Mouse (Mus musculus) lung, embryonic 15.5 days (tissue): Measurements from ENCODE around the gene Erc2. TPM values are rescaled to one million over a fixed set of nuclear protein-coding genes. Genes with fewer than 3 reads are reported as not detected.

ENCODE experiments used
- ATAC-seq: fragments of 200-750 bp; cut with Nextera tagmentation; 2 replicates; pipeline ENCODE4 v1.8.0; 2017; ENCODE audit warnings: moderate number of reproducible peaks, borderline replicate concordance; ENCODE audit not compliant: low FRiP score, low TSS enrichment; ENCODE audit errors: extremely low read depth
- H3K27ac ChIP-seq: fragments of 300-500 bp; sonication (generic); 2 replicates; pipeline ENCODE4 v1.5.1; 2015; ENCODE audit warnings: moderate library complexity, mild to moderate bottlenecking, inconsistent platforms
- H3K27me3 ChIP-seq: fragments of 300-500 bp; sonication (generic); 2 replicates; pipeline ENCODE4 v1.6.1; 2015; ENCODE audit warnings: inconsistent platforms
- H3K36me3 ChIP-seq: fragments of 300-500 bp; sonication (generic); 2 replicates; pipeline ENCODE4 v1.6.1; 2015; ENCODE audit warnings: inconsistent platforms
- H3K4me1 ChIP-seq: fragments of 300-500 bp; sonication (generic); 2 replicates; pipeline ENCODE4 v1.6.1; 2015; ENCODE audit warnings: inconsistent platforms
- H3K4me2 ChIP-seq: fragments of 300-500 bp; sonication (generic); 2 replicates; pipeline ENCODE4 v1.6.1; 2015; ENCODE audit warnings: inconsistent platforms, mild to moderate bottlenecking, moderate library complexity
- H3K4me3 ChIP-seq: fragments of 300-500 bp; sonication (generic); 2 replicates; pipeline ENCODE4 v1.5.1; 2015; ENCODE audit warnings: mild to moderate bottlenecking, inconsistent platforms
- H3K9ac ChIP-seq: fragments of 300-500 bp; sonication (generic); 2 replicates; pipeline ENCODE4 v1.6.1; 2015; ENCODE audit warnings: inconsistent platforms
- H3K9me3 ChIP-seq: fragments of 300-500 bp; sonication (generic); 2 replicates; pipeline ENCODE4 v1.6.1; 2016; ENCODE audit warnings: inconsistent platforms
- WGBS: fragments of 180-500 bp; shearing (Covaris S2); methylation state at CpG from one replicate; pipeline ENCODE4 v1.1.7; 2015; 5-methylcytosine and 5-hydroxymethylcytosine counted together
- polyA plus RNA-seq: library from polyadenylated mRNA; unstranded; fragments of >200 nt; fragmentation: Nextera tagmentation; extraction: Ambion mirVana; gene quantifications from 2 replicates; pipeline ENCODE4 v1.2.1, GENCODE M21; 2015

Gene Erc2
- polyA plus RNA-seq, 1 experiment from 2014 or later = 2.3 TPM

DNA sequence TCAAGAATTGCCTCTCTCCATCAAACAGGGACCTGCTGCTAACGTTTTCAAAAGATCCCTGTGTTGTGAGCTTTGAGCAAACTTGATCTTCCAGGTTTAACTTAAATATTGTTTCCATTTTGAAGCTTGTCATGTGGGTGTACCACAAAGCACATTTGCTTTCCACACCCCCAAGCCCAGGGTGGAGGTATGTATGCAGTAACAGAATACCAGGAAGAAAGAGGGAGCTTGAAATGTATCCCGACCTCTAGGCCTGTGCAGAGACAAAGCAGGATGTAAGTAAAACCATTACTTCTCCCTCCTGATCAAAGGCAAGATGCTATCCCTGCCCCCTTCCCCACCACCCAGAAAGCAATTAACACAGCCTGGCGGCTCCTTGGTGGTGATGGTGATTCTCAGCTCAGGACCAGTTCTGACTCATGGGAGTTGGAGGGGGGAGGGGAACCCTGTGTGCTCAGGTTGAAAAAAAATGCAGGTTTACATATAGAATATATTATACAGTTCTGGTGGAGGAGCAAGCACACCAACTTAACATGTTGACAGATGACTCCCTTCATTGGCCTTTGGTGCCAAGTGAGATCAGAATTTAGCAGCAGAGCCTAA, 710.2 kb downstream of the Erc2 start:
- no peaks in the 10 kb centered on the region for H3K27me3 ChIP-seq
- H3K9ac ChIP-seq = no peak overlapping the region
- H3K9me3 ChIP-seq = no peaks in the 10 kb centered on the region
- no peak overlapping the region for H3K4me2 ChIP-seq
- WGBS = 34% methylated on average over 3 of the region's 3 CpGs
- no peak for ATAC-seq
- H3K27ac ChIP-seq = no peak overlapping the region
- H3K4me1 ChIP-seq = no peaks in the 10 kb centered on the region
- H3K4me3 ChIP-seq = no peak overlapping the region
- no peaks in the 10 kb centered on the region for H3K36me3 ChIP-seq

DNA sequence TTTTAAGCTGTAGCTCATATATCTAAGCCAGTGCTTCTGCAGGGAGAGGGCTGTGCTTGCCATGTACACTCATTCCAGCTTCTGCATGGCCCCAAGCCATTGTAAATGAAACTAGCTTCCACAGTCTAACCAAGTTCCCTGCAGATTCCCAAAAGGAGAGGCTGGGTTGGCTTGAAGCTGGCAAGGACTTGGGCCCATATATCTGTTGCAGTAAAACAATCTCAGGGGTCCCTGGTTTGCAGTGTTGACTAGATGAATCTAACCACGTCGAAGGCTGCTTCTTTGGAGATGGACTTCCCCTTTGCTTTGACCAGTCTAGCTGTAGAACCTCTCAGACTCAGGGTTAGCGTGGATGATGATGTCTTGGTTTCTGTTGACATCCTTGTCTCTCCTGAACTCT, 716.9 kb downstream of the Erc2 start:
- no peak overlapping the region for H3K27ac ChIP-seq
- WGBS = 84% methylated on average over 3 of the region's 3 CpGs
- H3K9ac ChIP-seq = no peak overlapping the region
- H3K27me3 ChIP-seq = no peaks in the 10 kb centered on the region
- ATAC-seq = no peak
- no peaks in the 10 kb centered on the region for H3K36me3 ChIP-seq
- no peak overlapping the region for H3K4me2 ChIP-seq
- H3K9me3 ChIP-seq = no peaks in the 10 kb centered on the region
- H3K4me3 ChIP-seq = no peak overlapping the region
- no peaks in the 10 kb centered on the region for H3K4me1 ChIP-seq

DNA sequence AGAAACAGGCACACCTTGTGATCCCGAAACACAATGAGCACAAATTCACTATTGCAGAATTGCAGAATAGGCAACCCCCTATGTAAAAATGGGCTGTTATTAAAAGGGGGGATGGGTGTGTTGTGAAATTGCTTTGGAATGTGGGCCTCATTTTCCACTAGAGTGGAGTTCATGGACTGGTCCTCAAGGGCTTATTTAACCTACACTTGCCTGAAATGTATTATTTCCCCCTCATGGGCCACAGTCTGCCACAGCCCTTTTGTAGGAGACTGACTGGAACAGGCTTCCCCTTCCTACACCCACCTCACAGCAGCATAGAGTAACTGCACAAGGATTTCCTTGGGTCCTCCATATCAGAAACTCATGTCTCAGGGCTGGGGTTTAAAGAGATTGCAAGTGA, 726.9 kb downstream of the Erc2 start:
- ATAC-seq = no peak
- H3K9me3 ChIP-seq = no peaks in the 10 kb centered on the region
- WGBS = 94% methylated on average over 1 of the region's 1 CpGs
- no peaks in the 10 kb centered on the region for H3K4me1 ChIP-seq
- no peak overlapping the region for H3K27ac ChIP-seq
- no peak overlapping the region for H3K4me3 ChIP-seq
- H3K9ac ChIP-seq = no peak overlapping the region
- H3K27me3 ChIP-seq = no peaks in the 10 kb centered on the region
- H3K4me2 ChIP-seq = no peak overlapping the region
- H3K36me3 ChIP-seq = no peaks in the 10 kb centered on the region

DNA sequence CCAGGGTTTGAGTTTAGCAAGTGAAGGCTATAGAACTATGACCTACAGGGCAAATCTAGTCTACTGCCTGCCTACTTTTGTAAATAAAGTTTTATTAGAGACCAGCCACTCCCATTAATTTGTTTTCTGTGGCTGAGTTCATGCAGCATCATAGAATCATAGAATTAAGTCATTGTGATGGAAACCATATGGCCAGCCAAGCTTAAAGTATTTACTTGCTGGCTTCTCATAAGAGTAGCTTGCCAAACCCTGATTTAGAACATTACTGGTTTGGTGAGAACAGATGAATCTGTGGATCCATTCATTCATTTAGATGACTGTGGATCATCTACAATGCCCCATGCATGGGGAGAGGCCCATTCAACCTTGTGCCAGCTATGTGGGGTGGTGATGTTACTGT, 733.8 kb downstream of the Erc2 start:
- no peak overlapping the region for H3K27ac ChIP-seq
- H3K4me2 ChIP-seq = no peak overlapping the region
- no peak overlapping the region for H3K4me3 ChIP-seq
- no peaks in the 10 kb centered on the region for H3K4me1 ChIP-seq
- no peaks in the 10 kb centered on the region for H3K9me3 ChIP-seq
- no peaks in the 10 kb centered on the region for H3K27me3 ChIP-seq
- H3K9ac ChIP-seq = no peak overlapping the region
- no peaks in the 10 kb centered on the region for H3K36me3 ChIP-seq
- ATAC-seq = no peak

DNA sequence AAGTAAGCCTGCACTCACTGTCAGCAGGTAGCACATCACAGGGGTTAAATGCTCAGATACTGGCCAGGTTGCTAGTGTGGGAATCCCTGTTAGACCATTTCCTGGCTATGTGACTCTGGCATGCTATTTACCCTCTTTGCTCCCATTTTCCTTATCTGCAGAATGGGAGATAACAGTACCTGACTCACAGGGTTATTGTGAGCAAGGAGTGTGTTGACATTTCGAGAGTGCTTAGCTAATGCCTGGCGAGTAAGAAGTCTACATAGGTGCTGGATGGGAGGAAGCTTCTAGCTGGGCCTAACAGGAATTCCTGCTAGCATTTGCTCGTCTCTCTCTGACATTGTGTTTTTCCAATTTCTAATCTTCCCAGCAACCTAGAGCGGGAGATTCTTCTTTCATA, 737.3 kb downstream of the Erc2 start:
- no peak overlapping the region for H3K4me3 ChIP-seq
- no peak overlapping the region for H3K4me2 ChIP-seq
- H3K27me3 ChIP-seq = no peaks in the 10 kb centered on the region
- 45% methylated on average over 4 of the region's 4 CpGs for WGBS
- no peak for ATAC-seq
- no peaks in the 10 kb centered on the region for H3K4me1 ChIP-seq
- H3K36me3 ChIP-seq = no peaks in the 10 kb centered on the region
- H3K27ac ChIP-seq = no peak overlapping the region
- H3K9ac ChIP-seq = no peak overlapping the region
- no peaks in the 10 kb centered on the region for H3K9me3 ChIP-seq

DNA sequence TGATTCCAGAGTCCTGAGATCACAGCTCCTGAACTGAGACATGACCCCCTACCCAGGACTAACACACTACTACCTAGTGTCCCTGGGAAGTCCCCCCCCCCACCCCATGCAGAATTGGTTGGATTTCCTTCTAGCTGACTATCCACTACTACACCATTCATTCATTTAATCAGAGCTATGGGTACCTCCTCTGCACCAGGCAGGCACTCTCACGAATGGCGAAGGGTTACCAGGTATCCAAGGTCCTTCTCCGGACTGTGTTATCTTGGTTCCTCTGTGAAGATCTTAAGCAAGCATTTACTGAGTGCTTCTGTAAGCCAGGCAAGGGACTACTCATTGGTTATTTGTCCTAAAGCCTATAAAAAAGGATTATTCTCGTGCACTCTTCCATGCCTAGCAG, 737.8 kb downstream of the Erc2 start:
- H3K9ac ChIP-seq = no peak overlapping the region
- 54% methylated on average over 4 of the region's 4 CpGs for WGBS
- H3K36me3 ChIP-seq = no peaks in the 10 kb centered on the region
- no peaks in the 10 kb centered on the region for H3K27me3 ChIP-seq
- H3K4me1 ChIP-seq = no peaks in the 10 kb centered on the region
- no peak overlapping the region for H3K27ac ChIP-seq
- ATAC-seq = no peak
- H3K4me3 ChIP-seq = no peak overlapping the region
- H3K4me2 ChIP-seq = no peak overlapping the region
- H3K9me3 ChIP-seq = no peaks in the 10 kb centered on the region

DNA sequence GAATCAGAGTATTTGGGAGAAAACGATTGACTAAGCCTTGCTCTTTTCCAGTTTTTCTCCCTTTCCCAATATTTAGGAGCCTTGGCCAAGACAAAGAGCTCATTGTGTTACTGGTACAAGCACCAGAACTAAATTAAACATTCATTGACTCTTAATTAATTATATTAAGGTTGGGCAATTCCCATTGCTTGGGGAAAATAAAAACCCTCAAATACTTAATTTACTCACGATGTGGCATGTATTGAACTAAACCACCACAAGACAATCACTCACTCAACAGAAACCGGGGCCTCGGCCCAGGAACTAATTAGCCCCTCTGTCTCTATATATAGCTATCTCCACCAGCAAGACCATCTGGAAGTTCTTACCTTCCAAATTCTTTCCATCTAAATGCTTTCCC, 740.1 kb downstream of the Erc2 start:
- H3K27me3 ChIP-seq = no peaks in the 10 kb centered on the region
- H3K36me3 ChIP-seq = no peaks in the 10 kb centered on the region
- 74% methylated on average over 4 of the region's 4 CpGs for WGBS
- H3K4me2 ChIP-seq = no peak overlapping the region
- no peak overlapping the region for H3K9ac ChIP-seq
- no peak overlapping the region for H3K27ac ChIP-seq
- H3K4me1 ChIP-seq = no peaks in the 10 kb centered on the region
- H3K9me3 ChIP-seq = no peaks in the 10 kb centered on the region
- no peak for ATAC-seq
- H3K4me3 ChIP-seq = no peak overlapping the region

DNA sequence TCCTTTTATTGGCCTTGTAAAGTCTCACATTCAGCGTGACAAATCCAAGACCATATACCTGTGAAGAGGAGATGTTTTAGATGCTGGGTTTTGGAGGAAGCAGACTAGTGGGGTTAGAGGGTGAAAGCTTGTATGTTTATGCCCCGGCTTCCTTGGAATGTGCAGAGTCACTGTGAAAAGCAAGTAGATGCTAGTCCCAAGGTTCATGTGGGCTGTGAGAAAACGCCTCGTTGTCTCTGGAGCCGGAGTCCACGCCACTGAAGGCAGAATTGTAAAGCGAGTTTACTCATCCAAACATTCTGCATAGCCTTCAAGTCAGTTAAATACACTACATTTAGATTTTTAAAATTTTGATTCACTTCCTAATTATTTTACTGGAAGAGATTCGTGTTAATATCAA, 748.5 kb downstream of the Erc2 start:
- Histone ChIP-seq H3K9ac (no peak overlapping the region), H3K4me1 (peaks cover 4% of the 10 kb centered on the region), H3K4me3 (no peak overlapping the region), H3K36me3 (no peaks in the 10 kb centered on the region), H3K9me3 (no peaks in the 10 kb centered on the region), H3K27ac (no peak overlapping the region), H3K27me3 (no peaks in the 10 kb centered on the region), H3K4me2 (no peak overlapping the region)
- 53% methylated on average over 8 of the region's 8 CpGs for WGBS
- ATAC-seq = no peak

DNA sequence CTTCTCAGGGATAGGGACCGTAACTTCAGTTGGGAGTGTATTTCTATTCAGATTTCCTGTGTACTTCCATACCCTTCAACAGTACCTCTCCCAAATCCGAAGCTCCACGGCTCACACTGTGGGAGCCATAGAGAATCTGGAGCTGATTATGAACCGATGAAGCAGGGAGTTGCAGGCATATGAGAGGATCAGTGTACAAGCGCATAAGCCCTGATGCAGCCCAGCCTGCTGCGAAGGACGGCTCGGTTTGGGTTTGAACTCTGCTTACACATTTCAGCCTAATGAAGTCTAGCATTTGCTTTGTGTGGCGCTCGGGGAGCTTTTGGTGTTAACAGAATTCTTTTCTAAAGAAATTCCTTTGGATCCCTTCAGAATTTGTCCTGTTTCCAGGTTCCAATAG, 749.4 kb downstream of the Erc2 start:
- no peaks in the 10 kb centered on the region for H3K9me3 ChIP-seq
- ATAC-seq = no peak

DNA sequence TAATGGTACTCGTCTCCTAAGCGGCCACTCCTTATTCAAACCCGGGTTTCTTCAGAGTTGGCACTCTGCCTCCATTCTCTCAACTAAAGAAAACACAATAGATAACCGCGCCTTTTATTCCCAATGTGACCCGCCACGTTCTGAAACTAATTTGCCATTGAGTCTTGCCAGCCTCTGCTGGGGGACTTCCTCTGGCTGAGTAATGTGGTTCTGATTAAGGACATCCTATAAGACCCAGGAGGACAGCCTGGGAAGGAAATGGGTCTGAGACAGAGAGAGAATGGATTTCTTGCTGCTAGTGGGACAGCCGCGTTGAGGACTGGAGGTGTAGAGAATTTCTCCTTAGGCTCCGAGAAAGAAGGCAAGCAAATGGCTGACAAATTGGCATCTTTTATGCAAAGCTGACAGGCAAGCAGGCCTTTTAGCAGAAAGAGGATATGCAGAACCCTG, 753.4 kb downstream of the Erc2 start:
- no peaks in the 10 kb centered on the region for H3K36me3 ChIP-seq
- no peaks in the 10 kb centered on the region for H3K9me3 ChIP-seq
- H3K4me2 ChIP-seq = peak overlapping the region; percentile 37
- H3K4me3 ChIP-seq = no peak overlapping the region
- H3K9ac ChIP-seq = no peak overlapping the region
- no peak; the same call in 1 of the 2 replicates for ATAC-seq
- no peaks in the 10 kb centered on the region for H3K27me3 ChIP-seq
- WGBS = 20% methylated on average over 10 of the region's 10 CpGs
- peaks cover 7% of the 10 kb centered on the region for H3K4me1 ChIP-seq
- no peak overlapping the region for H3K27ac ChIP-seq

More for the DNA sequence above, 749.4 kb downstream of the Erc2 start:
- Histone ChIP-seq H3K4me2 (no peak overlapping the region), H3K9ac (no peak overlapping the region), H3K36me3 (no peaks in the 10 kb centered on the region), H3K27ac (no peak overlapping the region), H3K4me3 (no peak overlapping the region), H3K27me3 (no peaks in the 10 kb centered on the region), H3K4me1 (peaks cover 7% of the 10 kb centered on the region)
- 90% methylated on average over 10 of the region's 10 CpGs for WGBS

DNA sequence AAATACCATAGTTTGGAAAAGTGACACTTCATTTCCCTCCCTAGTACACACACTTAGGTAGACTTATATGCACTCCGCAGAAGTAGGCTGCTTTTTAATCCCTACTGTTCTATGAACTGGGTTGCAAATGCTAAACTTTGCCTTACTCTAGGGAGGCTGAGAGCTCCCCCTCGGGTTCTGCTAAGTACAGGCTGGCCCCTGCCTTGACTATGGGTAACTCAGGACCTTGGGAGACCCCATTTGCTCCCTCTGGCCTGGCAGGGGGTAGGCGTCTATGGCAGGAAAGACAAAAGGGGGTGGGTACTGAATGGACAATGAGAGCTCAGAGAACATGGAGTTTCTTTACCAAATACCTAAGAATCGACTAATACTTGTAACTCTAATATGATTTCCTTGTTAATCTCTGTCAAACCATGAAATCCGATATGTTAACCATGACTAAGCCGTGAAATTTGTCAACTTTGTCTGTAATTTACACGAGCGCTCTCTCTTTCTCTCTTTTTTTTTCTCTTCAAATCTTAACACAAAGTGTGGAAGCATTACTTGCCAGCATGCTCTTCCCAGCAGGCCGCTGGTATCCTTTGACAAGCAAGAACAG, 754.1 kb downstream of the Erc2 start:
- H3K9me3 ChIP-seq = no peaks in the 10 kb centered on the region
- H3K27me3 ChIP-seq = no peaks in the 10 kb centered on the region
- H3K9ac ChIP-seq = no peak overlapping the region
- no peak for ATAC-seq
- no peak overlapping the region for H3K27ac ChIP-seq
- H3K4me2 ChIP-seq = no peak overlapping the region
- no peak overlapping the region for H3K4me3 ChIP-seq
- H3K36me3 ChIP-seq = no peaks in the 10 kb centered on the region
- H3K4me1 ChIP-seq = peaks cover 7% of the 10 kb centered on the region
- 64% methylated on average over 9 of the region's 9 CpGs for WGBS

DNA sequence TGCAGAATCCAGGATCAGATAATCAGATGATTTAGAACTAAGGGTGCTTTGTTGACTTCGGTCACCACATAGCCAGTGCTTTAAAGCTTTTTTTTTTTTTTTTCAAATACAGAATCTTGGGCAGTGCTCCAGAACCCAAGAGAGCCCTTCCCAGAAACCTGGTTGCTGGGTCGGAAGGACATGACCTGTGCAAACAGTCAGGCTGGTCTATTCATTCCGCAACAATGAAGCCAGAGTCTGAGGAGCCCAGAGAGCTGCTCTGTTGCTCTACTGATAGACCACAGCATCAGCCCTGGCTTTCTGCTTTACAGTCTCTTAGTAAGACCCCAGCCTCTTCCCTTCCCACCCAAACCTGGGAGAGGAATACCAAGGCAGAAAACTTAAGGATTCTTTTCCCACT, 755.3 kb downstream of the Erc2 start:
- WGBS = 64% methylated on average over 3 of the region's 3 CpGs
- no peaks in the 10 kb centered on the region for H3K27me3 ChIP-seq

DNA sequence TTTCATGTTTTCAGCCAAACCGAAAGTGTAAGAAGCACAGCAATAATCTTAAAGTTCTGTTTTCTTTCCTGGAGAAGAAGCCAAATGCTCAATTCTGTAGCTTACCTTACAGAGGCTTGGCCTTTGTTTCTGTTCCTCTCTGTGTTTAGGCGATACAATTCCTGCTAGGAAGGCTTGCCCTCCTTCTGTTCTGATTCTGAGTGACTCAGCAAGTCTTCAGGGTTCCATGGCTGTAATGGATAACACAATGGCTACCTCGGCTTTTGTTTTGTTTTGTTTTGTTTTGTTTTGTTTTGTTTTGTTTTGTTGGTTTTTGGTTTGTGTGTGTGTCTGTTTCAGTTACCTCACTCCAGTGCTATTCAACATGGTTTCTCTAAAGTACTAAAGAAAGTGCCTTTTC, 757.9 kb downstream of the Erc2 start:
- H3K9me3 ChIP-seq = no peaks in the 10 kb centered on the region
- H3K27ac ChIP-seq = no peak overlapping the region
- H3K4me3 ChIP-seq = no peak overlapping the region
- H3K9ac ChIP-seq = no peak overlapping the region
- peaks cover 7% of the 10 kb centered on the region for H3K4me1 ChIP-seq
- WGBS = 80% methylated on average over 3 of the region's 3 CpGs
- no peaks in the 10 kb centered on the region for H3K36me3 ChIP-seq
- H3K4me2 ChIP-seq = no peak overlapping the region
- no peak for ATAC-seq
- no peaks in the 10 kb centered on the region for H3K27me3 ChIP-seq

More for the DNA sequence above, 755.3 kb downstream of the Erc2 start:
- H3K4me3 ChIP-seq = no peak overlapping the region
- no peak overlapping the region for H3K9ac ChIP-seq
- no peak overlapping the region for H3K4me2 ChIP-seq
- no peak for ATAC-seq
- no peaks in the 10 kb centered on the region for H3K9me3 ChIP-seq
- H3K36me3 ChIP-seq = no peaks in the 10 kb centered on the region
- H3K27ac ChIP-seq = no peak overlapping the region
- H3K4me1 ChIP-seq = peaks cover 7% of the 10 kb centered on the region
